Mouse (Mus musculus) thymus, postnatal 14 days (tissue): ENCODE measurements around the gene Fcer1a.
"Not testable (repeated sequence)": the region's sequence is repeated elsewhere in the genome, so short reads cannot be mapped to it uniquely, and the experiment has no call there.

ENCODE experiments used
- DNase-seq: peaks from one replicate; pipeline ENCODE4 v3.0.0; 2021

The Fcer1a gene

DNA sequence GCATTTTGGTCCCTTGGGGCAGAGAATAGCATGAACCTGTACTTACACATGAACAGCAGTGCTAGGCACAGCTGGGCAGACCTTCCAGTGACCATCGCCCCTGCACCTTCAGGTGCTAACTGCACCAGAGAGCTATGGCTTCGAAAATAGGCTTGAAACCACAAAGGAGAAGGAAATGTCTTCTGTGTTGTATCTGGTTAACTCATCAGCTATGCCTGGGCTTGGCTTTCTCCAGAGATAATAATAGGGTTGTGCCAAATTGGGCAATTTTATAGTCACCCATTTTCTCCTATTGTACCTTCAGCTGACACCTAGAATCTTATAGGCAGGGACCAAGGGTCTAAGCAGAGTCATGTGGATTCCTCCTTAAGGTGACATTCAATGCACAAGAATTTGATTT lies at the start of gene Fcer1a:
Fcer1a (minus strand) TSS at position 134 of the 400 bp plus-strand sequence.
- DNase-seq = no peak

DNA sequence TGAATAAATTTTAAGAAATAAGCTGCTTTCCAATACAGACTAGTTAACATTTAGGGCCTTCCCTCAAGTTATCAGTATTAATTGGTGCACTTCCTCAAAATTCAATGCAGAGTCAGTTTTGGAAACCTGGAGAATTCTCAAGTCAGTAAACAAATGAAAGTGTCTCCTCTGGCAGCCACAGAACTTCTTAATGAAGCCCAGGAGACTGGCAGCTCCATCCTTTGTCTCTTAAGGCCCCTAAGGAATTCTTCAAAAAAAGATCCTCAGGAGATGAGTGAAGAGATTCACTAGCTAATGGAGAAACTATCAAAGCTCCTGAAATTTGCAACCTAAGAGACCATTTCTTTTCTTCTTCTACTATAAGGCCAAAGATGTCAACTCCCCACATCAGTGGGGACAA lies 38.7 kb upstream of the Fcer1a start, which contains the start of gene Olfr418:
Olfr418 (plus strand) TSS at position 301 of the 400 bp plus-strand sequence.
- DNase-seq = no peak

DNA sequence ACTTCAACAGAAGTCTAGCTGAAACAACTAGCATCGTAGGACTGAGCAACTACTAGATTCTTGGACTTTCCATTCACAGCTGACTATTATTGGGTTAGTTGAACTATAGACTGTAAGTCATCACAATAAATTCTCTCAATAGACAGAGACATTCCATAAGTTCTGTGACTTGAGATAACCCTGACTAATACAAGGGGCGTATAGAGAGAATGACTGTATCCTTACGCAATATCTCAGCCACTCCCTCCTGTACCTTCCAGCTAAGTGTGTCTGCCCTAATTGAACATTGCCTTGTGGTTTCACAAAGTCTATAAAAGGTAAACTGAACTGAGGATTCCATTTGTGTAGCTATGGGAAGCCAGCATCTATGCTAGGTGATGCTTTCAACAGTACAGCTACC lies 22.9 kb upstream of the Fcer1a start:
- DNase-seq = no peak

DNA sequence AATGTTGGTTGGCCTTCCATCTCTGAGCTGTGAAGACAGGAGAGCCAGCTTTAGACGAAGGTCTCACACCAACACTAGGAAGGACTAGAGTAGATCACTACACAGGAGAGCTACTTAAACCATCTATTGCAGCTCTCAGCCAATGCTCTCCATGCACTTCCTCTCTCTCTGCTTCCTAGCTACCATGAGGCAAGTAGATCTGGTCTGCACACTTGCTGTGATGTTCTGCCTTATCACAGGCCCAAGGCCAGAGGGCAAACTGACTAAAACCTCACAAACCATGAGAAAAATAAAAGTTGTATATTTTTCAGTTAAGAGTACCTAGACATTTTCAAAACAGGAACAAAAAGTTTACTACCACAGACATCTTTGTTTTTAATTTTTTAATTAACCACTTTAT lies 10.0 kb upstream of the Fcer1a start:
- not testable (repeated sequence) for DNase-seq

DNA sequence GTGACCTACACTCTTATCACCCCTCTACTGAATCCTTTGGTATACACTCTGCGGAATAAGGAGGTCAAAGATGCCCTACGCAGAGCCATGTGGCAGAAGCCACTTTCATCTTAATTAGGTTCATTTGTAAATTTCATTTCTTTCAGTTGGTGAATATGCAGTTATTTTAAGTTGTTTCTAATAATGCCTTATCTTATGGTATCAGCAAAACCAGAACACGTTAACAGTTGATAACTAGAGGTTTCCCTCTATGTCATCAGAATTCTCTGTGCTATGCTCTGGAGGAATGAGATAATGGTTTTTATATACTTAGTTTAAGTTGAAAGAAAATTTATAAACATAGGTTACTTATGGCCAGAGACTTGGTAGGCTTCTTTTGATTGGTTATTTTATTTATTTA lies 10.5 kb downstream of the Fcer1a start:
- no peak for DNase-seq

DNA sequence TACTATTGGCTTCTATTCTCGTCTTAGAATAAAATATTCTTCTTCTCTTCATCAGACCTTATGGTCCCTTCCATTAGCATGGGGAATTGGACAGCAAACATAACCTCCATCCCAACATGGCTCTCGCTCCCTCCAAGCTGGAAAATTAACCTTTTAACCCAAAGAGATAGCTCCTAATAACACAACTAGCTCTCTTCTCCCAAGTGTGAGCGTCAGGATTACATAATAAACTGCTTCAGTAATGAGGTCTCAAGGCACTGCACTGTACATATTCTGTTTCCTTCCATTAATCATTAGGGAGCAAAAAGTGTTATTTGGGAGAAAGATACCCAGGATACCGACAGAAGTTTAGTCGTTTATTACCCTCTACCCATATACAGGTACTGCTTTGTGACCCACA lies 14.9 kb downstream of the Fcer1a start, which contains the start of gene Olfr1404:
Olfr1404 (plus strand) TSS at position 301 of the 400 bp plus-strand sequence.
- DNase-seq = no peak

DNA sequence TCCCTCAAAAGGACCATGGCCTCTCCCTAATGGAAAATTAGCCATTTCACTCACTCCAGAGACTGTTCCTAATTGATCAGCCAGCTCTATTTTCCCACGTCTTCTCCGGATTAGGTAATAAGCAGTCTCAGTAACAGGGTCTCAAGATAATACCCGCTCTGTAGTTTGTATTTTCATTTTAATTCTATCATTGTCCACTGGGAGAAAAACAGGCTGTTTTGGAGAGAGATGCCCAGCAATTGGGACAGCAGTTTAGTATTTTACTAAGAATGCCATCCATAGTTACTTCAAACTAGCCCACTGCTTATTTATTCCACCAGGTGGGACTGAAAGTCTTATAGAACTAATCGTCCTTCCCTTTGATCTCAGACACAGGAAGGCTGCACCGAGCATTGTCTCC lies 29.5 kb downstream of the Fcer1a start, which contains the start of gene Olfr218:
Olfr218 (plus strand) TSS at position 301 of the 400 bp plus-strand sequence.
- DNase-seq = no peak

DNA sequence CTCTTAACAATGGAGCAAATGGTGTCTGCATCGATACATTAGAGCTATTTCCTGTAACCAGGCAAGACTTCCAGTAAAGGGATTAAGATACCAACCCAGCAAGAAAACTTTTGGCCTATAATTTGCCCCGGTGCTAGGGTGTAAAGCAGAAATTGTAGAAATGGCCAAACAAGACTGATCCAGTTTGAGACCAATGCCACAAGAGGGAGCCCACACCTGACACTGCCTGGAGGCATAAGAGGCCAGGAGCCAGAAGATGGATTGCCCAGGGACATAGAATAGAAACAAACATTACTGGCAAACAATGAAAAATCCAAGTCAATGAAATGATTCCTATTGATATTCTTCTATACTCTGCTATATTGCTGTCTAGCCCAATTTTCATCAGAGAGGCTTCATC lies 30.7 kb downstream of the Fcer1a start:
- DNase-seq = no peak

DNA sequence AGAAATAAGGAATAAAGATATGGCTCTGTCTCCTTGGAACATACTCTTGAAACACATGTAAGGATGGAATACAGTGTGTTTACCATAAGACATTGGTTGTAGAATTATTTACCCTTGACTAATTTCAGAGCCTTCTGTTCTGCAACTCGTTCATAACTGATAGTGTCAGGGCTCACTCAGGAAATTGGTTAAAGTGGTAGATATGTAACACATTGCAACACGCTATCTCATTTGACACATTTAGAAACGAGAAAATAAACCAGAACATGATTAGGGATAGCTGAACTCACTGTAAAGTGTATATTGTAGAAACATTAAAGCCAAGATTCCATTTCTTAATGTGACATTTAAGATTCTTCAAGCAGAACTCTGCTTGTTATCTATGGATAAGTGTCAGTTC lies 35.0 kb downstream of the Fcer1a start:
- no peak for DNase-seq

DNA sequence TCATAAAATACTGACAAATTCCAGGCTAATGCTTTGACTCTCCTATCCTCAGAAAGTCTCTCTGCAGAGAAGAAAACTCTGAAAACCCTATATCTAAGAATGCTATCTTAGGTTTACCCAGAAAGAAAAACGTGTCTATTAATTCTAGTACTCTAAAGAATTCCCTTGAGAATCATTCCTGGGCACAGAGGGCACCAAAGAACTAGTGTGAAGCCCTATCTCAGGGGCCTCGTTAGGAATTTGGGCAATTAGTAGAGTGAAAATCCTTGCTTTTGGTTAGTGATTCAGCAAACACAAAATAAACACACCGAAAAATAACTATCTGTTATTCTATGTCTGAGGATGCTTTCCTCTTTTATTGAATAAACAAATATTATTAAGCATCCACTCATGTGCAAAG lies 36.5 kb downstream of the Fcer1a start, which contains the start of gene Olfr1406:
Olfr1406 (minus strand) TSS at position 101 of the 400 bp plus-strand sequence.
- DNase-seq = no peak

DNA sequence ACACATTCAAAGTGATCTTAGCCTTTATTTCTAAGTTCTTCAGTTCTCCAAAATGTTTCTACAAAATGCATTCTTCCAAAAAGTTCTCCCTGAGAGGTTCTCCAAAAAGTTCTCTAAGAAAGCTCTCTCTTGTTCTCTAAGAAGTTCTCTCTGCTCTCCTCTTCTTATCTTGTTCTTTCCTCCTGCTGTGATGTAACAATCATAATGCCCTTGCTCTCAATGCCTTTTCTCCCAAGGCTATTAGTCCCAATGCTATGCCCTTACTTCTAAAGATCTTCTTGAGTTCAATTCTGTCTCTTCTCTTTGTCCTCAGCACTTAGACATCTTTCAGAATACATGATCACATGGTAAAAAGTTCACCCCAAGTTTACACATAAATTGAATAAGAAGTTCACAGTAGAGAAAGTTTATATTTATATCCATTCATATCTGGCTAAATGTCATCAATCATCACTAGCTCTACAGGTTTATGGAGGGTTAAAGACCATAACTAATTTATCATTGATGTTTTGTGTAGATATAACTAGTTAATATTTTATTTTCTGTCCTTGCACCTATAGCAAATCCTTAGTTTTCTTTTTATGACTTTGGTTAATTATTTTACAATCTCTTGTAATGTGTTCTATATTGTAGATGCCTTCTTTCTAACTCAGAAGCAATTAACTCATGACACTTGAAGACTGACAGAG lies 52.7 kb downstream of the Fcer1a start:
- no peak for DNase-seq
